Mouse (Mus musculus) left cerebral cortex, adult 18-20 months (tissue): ENCODE data around the gene Dnase2a. TPM values are rescaled to one million over a fixed set of nuclear protein-coding genes. Genes with fewer than 3 reads are reported as not detected.
"Not testable (repeated sequence)": the region's sequence is repeated elsewhere in the genome, so short reads cannot be mapped to it uniquely, and the experiment has no call there.

ENCODE experiments used
- DNase-seq, 2 experiments: peaks; one replicate each; pipeline ENCODE4 v3.0.0; 2021 to 2022; ENCODE audit warnings: low spot score in 2 of 2, mixed read lengths in 1 of 2
- total RNA-seq, 2 experiments: library from RNA; stranded (reverse); gene quantifications; 2 replicates each; pipeline ENCODE4 v1.2.3; 2021

Dnase2a gene
- total RNA-seq, 2 experiments from 2014 or later: 3.2 to 3.7 TPM

DNA sequence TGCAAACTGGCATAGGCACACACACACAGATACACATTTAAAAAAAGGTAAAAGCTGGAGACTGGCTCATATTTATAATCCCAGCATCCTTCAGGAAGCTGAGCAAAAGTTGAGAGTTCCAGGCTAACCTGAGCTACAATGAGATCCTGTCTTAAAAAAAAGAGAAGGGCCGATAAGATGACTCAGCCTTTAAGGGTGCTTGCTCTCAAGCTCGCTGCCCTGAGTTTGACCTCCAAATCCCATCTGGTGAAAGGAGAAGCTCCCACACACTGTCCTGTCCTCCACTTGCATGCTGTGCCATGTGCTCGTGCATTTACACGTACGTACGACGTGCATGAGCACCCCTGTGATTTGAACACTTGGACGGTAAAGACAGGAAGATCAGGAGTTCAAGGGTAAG is 867 bp upstream of the Dnase2a start:
- DNase-seq: no peak

DNA sequence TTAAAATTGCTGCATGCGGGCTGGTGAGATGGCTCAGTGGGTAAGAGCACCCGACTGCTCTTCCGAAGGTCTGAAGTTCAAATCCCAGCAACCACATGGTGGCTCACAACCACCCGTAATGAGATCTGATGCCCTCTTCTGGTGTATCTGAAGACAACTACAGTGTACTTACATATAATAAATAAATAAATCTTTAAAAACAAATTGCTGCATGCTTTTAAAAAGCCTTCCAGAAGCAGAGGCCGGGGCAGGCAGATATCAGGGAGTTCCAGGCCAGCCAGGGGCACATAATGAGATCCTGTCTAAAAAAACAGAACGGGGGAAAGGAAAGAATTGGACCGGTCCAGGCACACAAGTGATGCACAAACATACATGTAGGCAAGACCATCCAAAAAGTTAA is 381 bp upstream of the Dnase2a start:
- DNase-seq: not testable (repeated sequence)

DNA sequence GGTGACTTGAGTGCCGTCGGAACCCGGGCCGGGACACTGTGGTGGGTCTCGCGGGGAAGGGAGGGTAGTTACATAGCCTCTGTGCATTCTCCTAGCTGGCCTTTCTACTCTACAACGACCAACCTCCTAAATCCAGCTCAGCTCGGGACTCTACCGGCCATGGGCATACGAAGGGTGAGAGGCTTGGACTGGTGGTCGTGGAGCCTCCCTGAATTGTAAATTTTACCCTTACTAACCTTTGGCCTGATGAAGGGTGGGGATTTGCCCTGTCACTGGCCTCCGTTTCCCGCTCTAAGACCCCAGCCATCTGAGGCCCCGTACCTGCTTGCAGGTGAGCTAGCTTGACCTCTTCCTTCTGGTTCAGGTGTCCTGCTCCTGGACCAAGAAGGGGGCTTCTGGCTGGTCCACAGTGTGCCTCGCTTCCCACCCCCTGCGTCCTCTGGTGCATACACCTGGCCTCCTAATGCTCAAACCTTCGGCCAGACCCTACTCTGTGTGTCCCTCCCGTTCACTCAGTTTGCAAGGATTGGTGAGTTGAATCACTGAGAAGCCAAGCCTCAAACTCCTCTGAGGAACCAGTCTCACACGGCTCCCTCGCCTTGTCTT is 905 bp downstream of the Dnase2a start:
- DNase-seq: no peak

DNA sequence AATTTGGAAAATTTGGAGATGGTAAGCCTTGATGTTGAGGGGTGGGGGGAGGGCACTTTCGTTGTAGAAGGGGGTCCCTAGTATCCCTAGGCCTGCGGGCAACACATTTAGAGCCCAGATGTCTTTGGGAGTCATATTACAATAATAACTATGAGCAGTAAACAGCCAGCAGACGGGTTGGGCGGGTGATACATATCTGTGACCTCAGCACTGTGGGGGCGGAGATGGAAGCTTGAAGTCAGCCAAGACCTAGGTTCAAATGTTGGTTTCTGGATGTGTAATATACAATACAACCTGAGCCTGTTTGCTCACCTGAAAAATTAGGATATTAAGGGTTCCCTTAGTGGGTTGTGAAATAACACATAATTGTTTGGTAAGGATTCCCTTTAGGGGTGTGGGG is 1.6 kb downstream of the Dnase2a start:
- DNase-seq: no peak

DNA sequence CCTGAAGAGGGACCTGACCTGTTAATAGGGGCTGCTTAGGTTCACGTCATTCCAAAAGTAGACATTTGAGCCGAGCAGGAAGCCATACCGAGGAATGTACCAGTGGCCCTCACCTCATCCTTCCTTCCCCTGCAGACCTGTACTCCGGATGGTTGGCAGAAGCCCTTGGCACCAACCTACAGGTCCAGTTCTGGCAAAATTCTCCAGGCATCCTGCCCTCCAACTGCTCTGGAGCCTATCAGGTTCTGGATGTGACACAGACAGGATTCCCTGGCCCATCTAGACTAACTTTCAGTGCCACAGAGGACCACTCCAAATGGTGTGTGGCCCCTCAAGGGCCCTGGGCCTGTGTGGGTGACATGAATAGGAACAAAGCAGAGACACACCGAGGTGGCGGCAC is 2.2 kb downstream of the Dnase2a start:
- DNase-seq: no peak

DNA sequence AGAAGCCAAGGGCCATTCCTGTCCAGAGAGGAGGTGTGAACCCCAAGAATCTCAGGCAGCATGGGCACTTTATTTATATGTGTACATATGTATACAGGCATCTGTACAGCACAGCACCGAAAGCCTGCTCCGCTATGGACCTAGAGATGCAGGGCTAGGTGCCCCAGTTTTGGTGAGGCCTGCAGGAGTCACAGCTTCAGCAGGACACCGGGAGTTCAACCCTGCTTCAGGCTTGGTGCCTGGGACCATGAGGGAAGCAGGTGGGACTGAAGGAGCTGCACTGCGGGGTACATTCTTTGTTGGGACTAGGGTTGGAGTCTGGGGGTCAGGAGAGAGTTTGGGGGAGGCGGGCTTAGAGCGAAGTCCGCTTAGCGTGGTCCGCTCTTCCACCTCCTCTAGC is 3.5 kb downstream of the Dnase2a start:
- no peak for DNase-seq

DNA sequence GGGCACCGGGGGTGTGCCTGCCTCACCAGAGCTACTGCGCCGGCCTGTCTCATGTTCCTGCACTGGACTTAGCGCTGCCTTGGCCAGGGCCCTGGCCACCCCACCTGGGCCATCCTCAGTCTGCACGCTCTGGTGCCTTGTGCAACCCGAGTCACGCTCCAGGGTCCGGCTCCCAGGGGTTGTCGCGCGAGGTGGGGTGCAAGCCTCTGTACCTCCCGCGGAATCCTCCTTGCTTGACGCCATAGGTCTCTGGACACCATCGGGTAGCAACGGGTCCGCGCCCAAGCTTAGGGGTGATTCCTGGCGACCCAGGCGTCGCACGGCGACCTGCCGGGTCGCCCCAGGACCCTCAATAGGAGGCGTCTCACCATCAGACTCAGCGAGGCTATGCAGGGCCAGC is 4.0 kb downstream of the Dnase2a start:
- no peak for DNase-seq

DNA sequence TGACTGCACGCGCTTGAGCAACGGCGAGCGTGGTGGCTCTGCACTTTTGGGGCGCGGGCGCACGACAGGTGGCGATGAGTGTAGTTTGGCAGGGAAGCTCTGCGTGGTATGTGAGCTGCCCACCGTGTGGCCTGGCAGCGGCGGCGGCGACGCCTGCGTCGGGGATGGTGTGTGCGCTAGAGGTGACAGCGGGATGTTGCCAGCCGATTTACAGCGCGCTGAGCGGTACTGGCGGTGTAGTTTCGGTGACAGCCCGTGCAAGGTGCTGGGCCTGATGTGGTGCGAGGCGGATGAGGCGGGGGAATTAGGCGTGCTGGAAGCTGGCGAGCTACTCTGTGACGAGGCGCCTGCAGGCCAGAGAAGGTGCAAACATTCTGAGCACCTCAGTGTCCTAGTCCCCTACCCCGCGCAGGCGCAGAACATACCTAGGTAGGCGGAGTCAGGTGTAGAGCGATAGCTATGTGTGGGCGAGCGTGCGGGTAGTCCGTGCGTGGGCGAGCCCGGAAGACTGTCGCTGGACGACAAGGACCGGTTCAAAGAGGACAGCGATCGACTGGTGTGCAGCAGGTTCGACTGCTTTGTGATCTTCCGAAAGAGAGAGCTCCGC is 4.6 kb downstream of the Dnase2a start:
- peak; percentile 55 to 70 for DNase-seq

DNA sequence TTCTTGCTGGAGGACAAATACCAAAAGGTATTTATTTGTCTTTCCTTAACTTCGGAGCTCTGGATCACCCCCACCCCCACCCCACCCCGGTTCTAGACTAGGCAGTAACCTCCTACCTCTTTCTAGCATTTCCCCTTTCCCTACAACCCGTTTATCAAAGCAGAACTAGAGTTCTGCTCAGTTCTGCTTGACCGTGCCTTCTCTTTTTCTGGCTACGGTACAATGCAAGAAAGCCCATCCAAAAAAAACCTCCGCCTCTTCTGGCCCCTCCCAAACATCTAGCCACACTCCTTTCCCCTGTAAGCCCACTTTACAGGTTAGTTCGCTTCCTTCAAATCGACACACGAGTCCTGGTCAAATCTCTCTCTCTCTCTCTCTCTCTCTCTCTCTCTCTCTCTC is 5.1 kb downstream of the Dnase2a start:
- DNase-seq: no peak

DNA sequence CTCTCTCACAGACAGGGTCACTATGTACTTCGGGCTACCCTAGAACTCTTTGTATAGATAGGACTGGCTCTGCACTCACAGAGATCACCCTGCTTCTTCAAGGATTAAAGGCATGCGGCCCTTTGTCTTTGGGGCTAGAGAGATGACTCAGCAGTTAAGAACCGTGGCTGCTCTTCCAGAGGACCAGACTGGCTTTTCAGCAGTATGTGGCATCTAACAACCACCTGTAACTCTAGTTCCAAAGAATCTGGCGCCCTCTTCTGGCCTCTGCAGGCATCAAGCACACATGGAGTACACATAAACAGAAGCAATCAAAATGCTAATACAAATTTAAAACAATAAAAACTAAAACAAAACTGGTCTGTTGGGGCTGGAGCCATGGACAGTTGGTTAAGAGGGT is 5.6 kb downstream of the Dnase2a start:
- no peak for DNase-seq

DNA sequence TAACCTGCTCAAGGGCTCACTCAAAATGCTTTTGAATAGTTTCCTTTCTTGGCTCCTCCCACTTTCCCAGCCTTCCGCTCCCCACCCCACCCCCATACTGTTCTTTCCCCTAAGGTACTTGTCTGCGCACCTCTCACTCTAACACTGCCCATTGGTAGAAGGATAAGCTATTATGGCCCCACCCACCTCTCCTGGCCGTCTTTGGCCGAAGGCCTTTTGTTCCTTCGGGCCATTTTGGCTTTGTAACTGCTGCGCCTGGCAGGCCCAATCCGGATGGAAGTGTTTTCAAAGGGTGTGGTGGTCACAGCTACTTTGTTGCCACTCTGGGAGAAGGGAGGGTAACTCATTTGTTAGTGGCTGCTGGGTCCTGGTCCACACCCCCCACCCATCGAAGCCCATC is 6.9 kb downstream of the Dnase2a start:
- no peak for DNase-seq

DNA sequence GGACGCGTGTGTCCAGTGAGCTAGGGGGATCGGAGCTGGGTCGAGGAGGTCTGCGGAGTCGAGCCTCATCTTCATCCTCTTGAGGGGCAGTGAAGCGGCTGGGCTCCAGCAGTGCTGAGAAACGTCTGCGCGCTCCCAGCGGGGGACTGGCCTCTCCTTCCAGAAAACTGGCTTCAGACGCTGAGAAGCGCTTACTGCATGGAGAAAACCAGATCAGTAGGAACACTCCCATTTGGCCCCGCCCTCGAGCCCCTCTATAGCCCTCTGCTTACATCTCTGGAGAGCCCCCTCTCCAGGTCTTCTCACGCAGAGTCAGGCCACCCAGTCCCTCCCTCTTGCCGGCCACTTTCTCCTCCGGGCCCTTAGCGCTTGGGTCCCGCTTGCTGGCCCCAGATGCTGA is 9.4 kb downstream of the Dnase2a start:
- DNase-seq: no peak

DNA sequence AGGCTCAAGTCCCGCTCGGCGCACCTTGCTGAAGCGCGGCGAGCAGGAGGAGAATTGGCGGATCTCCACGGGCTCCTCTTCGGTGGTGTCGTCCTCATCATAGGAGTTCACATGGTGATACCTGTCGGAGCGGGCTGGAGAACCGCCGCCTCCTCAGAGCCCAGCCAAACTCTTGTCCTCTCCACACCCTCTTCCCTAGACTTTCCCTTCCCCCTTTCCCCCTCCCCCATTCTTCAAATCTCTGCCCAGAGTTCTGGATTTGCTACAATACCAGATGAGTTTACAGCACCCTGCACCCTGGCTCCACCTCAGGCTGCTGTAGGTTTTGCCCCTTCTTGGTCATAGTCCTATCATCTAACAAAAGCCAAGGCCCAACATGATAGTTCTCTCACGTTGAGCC is 10.3 kb downstream of the Dnase2a start:
- DNase-seq: no peak

DNA sequence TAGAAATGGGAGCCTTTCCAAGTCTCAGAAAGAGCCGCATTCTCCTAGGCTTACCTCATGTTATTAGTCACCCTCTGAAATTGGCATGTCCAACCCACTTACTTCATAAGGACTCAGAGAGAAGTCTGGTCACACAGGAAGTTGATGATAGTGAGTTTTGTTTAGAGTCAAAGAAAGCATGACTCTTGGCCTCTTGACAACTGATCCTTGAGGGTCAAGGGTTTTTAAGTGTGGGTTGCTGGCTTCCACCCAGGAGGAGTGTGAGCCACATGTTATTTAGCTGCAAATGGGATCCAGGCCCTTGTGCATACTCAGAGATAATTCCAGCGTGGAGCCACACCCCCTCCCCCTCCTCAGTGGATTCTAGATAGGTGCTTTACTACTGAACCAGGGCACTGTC is 13.2 kb downstream of the Dnase2a start:
- DNase-seq: no peak

DNA sequence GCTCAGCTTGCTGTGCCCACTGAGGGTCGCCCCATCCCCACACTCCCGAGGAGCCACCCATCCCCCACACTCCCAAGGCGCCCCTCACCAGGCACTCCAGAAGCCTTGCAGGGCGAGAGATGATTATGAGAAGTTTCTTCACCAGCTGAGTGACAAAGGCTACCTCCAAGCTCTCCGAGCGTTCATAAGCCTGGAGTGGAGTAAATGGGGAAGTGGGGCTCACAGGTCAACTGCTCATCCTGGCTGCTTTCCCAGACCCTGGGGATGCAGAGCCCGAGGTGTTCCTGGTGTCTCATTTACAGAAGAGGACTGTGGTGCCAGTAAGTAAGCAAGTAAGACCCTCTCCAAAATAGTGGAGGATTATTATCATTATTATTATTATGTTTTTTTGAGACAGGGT is 17.2 kb downstream of the Dnase2a start:
- DNase-seq: no peak

DNA sequence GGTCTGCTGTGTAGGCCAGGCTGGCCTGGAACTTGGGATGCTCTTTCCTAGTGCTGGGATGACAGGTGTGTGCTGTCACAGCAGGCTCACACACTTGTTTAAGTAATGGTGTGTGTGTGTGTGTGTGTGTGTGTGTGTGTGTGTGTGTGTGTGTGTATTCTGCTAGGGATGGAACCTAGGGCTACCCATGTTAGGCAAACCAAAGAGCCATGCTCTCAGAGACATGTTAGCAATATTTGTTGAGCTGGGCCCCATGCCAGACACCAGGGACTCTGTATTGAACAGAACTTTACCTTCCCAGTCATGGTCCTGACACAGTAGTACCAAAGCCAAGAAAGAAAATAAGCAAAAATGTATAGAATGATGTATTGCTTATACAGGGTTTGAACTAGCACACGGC is 19.2 kb downstream of the Dnase2a start:
- no peak for DNase-seq

DNA sequence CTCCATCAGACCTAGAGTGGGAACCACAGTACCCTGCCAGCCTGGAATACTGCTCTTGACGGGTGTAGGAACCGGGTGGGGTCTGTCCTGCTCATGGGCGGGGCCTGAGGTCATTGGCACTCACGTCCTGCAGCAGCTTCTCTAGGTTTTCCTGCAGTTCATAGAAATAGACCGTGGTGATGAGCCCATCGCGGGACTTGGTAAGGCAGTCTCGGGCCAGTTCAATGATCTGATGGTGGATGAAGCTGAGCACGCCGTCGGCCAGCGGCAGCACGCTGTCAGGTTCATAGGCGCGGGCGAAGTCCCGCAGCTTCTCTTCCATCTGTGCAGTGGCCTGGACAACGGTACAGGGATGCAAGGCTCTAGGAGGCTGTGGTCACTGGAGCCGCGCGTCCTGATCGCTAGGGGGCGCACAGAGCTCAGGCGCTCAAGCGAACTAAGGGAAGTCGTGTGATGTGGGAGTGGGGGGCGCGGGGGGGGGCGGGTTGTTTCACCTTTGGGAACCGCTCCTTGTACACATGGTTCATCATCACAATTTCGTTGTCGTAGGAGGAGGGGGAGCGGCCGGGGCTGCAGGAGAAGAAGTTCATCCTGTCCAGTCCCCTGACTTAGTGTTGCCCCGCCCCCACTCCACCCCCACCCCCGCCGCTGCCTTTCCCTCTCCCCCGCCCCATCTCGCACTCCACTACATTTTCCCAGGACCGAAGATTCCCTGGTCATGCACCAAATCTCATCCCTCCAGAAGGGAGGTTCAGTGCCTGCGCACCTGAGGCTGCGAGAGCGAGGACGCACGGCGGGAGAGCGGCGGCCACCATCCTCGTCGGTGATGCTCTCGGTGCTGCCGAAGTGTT is 20.3 kb downstream of the Dnase2a start:
- DNase-seq: peak; percentile 75 to 79

DNA sequence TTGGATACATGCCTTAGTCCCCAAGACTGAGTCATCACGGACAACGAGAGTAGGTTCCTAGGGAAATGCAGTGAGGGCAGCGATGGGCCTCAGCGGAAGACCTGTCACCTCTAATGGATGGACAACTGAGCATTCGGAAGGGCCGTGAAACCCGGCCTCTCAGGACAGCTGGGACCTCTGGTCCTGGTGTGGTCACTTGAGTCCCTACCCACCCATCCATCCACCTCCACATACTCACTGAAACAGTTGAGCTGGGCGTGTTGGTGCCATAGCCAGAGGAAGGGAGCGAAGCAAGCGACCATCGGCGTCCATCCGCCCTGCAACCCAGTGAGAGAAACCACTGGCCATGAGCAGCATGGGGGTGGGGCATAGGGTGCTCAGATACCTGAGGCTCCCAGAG is 22.2 kb downstream of the Dnase2a start:
- DNase-seq: no peak

DNA sequence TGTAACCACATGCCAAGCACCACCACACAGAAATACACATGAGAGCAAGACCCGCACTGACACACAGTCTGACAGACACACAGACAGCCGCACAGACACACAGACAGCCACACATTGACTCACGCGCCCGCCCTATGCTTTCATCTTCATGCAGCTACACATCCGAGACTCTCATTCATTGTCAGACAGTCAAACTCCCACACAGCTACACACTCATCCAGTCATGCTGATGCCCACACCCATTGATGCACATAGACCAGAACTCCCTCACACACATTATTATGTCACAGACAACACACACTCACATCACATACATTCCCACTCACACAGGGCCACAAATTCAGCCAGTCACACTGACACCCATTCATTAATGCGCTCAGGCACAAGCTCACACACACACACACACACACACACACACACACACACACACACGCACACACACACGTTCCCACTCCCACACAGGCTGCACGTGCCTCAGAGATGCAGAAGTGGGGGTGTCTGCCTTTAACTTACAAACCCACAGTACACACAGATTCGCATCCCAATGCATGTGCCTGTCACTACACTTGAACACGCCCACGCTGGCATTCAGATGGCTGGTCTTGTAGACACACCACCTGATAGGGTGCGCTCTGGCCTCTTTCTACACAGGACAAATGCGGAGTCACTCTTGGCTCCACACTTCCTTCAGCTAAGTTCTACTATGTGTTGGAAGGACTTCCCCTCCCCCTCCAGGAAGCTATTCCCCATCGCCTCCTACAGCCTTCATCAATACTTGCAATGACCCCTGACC is 25.6 kb downstream of the Dnase2a start:
- peak in 1 of 2 experiments; percentile 40 for DNase-seq

DNA sequence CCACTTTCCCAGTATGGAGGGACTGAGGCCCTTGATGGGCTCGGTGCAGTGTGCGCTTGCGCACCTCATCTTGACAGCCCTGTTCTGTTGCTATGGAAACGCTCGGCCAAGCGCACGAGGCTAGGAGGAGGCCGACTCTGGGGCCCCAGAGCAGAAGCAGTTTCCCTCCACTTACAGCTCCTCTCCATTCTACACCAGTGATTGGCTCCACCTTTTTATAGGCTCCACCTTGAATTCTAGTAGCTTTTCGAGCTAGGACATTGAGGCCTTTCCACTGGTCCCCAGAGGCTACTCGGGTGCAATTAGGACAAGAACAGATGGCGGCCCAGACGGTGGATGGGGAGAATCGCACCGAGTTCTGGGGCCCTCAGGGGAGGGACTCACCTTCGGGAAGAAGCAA is 26.5 kb downstream of the Dnase2a start:
- DNase-seq: peak; percentile 48 to 50

DNA sequence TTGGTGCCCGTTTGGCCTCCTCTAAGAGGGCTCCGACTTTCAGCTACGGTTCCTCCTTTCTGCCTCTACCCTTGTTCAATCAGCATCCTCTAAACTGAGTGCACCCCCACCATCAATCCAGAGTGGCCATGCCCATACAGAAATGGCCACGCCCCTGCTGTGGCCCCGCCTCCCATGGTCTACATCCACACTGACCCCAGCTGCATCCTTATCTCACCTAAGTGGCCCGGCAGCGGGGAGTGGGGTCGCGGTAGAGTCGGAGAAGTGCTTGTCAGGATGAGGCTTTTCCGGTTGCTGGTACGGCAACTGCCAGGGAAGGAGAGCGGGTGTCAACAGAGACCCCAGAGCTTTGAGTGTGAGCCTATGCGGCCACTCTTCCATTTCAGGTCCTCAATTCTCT is 27.1 kb downstream of the Dnase2a start:
- DNase-seq: no peak
